Mouse (Mus musculus) kidney, adult 2 months (tissue): ENCODE results near the gene Camkv. TPM values are rescaled to one million over a fixed set of nuclear protein-coding genes. Genes with fewer than 3 reads are reported as not detected.
A peak's percentile ranks its signal among the peaks of the same experiment; 100 is the strongest.

Experiments
- DNase-seq: peaks from one replicate; pipeline ENCODE4 v3.0.0; 2021
- H3K27ac ChIP-seq: fragments of 200-500 bp; 2 replicates; pipeline ENCODE4 v1.5.1; 2012; ENCODE audit warnings: low read depth, low read length, control low read depth, inconsistent platforms; ENCODE audit not compliant: insufficient read depth
- H3K27me3 ChIP-seq: fragments of 200-500 bp; replicated peaks from 2 replicates; pipeline ENCODE4 v1.6.1; 2012; ENCODE audit warnings: mild to moderate bottlenecking, moderate library complexity, low read length, inconsistent platforms; ENCODE audit not compliant: control insufficient read depth, insufficient read depth
- H3K36me3 ChIP-seq: fragments of 200-500 bp; 2 replicates; pipeline ENCODE4 v1.6.1; 2012; ENCODE audit warnings: mild to moderate bottlenecking, moderate library complexity, low read length, inconsistent platforms; ENCODE audit not compliant: control insufficient read depth, insufficient read depth
- H3K4me1 ChIP-seq: fragments of 200-500 bp; 2 replicates; pipeline ENCODE4 v1.6.1; 2011; ENCODE audit warnings: low read length; ENCODE audit not compliant: control insufficient read depth, insufficient read depth
- H3K4me3 ChIP-seq: fragments of 200-500 bp; 2 replicates; pipeline ENCODE4 v1.5.1; 2011; ENCODE audit warnings: mild to moderate bottlenecking, low read depth, low read length, control low read depth; ENCODE audit not compliant: insufficient read depth
- CTCF ChIP-seq: fragments of 200-500 bp; conservative IDR thresholded peaks from 2 replicates; pipeline ENCODE4 v1.5.1; 2011; ENCODE audit warnings: low read depth, mild to moderate bottlenecking, control low read depth, low read length, moderate library complexity, mixed read lengths; ENCODE audit not compliant: insufficient read depth, insufficient read length
- POLR2A ChIP-seq: fragments of 200-500 bp; IDR thresholded peaks from one replicate; pipeline ENCODE4 v1.6.1; 2011; ENCODE audit warnings: low read depth, low read length, control low read depth
- WGBS: fragments of 180-500 bp; shearing (Covaris S2); methylation state at CpG from one replicate; pipeline ENCODE4 v1.1.7; 2018; 5-methylcytosine and 5-hydroxymethylcytosine counted together
- polyA plus RNA-seq: library from polyadenylated mRNA; depleted of rRNA; stranded (reverse); fragments of >200 nt; gene quantifications from 2 replicates; pipeline ENCODE4 v1.2.3, GENCODE M21; 2012; rRNA removed

Camkv gene
- not detected in 2 replicates for polyA plus RNA-seq

DNA sequence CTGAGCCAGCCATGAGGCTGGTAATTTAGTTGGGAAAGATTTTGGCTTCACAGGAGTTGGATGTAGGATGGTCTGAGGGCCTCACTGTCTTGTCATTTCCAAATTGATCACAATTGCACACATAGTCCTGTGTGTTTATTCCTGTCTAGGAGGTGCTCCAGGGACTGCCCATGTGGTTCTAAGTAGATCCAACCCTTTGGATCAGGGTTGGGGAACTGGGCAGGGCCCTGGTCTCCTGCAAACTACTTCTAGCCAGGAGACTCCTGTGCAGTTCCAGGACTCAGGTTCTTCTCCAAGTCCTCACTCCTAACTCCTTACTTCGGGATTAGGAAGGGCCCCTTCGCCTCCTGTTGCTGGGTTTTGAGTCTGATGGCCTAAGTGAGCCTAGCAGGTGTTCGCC lies at the start of gene Camkv:
Camkv (plus strand) TSS at position 301 of the 400 bp plus-strand sequence.
- no peak within 1 kb of the TSS for H3K27ac ChIP-seq
- no peaks in the 10 kb centered on the region for H3K4me1 ChIP-seq
- no peak within 1 kb of the TSS for H3K4me3 ChIP-seq
- H3K36me3 ChIP-seq, result no peaks in the 10 kb centered on the region
- WGBS, result 47% methylated on average over 2 of the region's 3 CpGs
- DNase-seq, result no peak
- TF ChIP-seq POLR2A, result no peak
- no peak for TF ChIP-seq CTCF
- peaks cover 5% of the 10 kb centered on the region; the same call in 1 of the 2 replicates for H3K27me3 ChIP-seq

DNA sequence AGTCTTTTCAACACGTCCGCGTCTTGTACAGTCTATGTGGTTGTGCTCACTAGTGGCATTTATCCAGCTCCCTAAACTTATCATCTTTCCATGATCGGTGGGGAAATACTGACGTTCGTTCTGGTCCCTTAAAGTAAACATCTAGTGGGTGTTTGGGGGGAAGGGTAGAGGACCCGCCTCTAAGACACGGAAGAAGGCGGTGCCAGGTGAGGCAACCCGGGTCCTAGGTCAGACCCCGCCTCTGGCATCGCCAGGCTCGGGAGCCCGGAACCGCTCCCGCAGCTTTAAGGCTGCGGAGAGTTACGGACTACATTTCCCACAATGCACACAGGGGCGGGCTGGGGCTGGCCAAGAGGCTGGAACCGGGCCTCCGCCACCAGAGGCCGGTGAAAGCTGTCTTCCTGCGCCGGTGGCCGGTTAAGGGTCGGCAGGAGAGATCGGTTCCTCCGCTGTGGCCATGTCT lies 47.6 kb upstream of the Camkv start, which contains the start of gene Mon1a:
Mon1a (plus strand) TSS at position 348 of the 463 bp plus-strand sequence.
- DNase-seq, result peak; percentile 97
- H3K27ac ChIP-seq, result peak within 1 kb of the TSS; percentile 49
- WGBS, result 1% methylated on average over 28 of the region's 28 CpGs
- TF ChIP-seq POLR2A (peak; percentile 19), CTCF (0 out of 2 replicates have a peak, but pooled peaks have one; percentile 0)
- no peaks in the 10 kb centered on the region for H3K36me3 ChIP-seq
- H3K27me3 ChIP-seq, result no peaks in the 10 kb centered on the region
- peak within 1 kb of the TSS; percentile 65 for H3K4me3 ChIP-seq
- peaks cover 6% of the 10 kb centered on the region; the same call in 1 of the 2 replicates for H3K4me1 ChIP-seq

DNA sequence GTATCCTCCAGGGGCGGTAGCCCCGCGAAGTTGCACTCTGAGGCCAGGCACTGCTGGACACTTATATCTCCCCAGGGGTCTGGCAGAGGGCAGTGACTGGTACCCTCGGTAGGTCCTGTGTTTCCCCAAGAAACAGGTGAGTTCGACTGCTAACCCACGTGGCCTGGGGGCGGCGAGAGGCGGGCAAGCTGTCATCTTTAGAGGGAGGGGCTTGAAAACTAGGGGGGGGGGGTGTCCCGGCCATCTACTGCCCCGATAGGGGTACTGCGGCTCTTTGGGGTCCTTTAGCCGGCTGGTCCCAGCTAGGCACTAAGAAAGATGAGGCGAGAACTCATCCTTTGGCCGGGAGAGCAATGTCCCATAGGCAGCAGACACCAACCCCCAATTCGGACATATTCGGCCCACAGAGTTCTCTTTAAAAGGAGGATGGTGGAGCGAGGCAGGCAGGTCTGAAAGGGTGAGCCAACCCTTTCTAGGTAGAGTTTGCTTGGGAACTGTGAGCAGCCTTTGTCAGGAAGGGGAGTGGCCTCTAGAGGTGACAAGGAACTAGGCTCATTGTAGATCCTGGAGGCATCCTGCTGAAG lies 47.1 kb upstream of the Camkv start:
- no peak for TF ChIP-seq CTCF
- TF ChIP-seq POLR2A, result no peak
- Histone ChIP-seq H3K4me3 (peak overlapping the region; percentile 65), H3K27me3 (no peaks in the 10 kb centered on the region), H3K4me1 (peaks cover 6% of the 10 kb centered on the region; the same call in 1 of the 2 replicates), H3K36me3 (no peaks in the 10 kb centered on the region), H3K27ac (peak overlapping the region; percentile 49)
- WGBS, result 1% methylated on average over 18 of the region's 18 CpGs
- peak; percentile 53 for DNase-seq

DNA sequence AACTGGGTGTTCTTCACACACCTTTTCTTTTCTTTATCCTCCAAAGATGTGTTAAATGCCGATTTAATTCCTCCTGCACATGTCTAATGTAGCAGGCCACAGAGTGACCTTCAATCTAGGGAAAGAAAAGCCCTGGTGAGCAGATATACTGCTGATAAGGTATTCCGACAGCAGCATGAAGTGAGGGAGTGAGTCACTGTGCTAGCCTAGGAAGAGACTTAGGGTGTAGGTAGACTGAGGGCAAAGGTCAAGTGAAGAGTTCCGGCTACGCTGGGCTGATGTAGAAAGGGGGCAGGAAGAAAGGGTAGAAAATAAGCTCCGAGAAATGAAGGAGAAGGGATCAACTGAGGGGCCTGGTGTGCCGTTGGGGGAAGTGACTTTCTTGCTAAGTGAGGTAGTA lies 45.2 kb upstream of the Camkv start:
- H3K36me3 ChIP-seq, result no peaks in the 10 kb centered on the region
- H3K4me3 ChIP-seq, result no peak overlapping the region
- H3K4me1 ChIP-seq, result peaks cover 6% of the 10 kb centered on the region; the same call in 1 of the 2 replicates
- DNase-seq, result no peak
- peak overlapping the region; percentile 53 for H3K27ac ChIP-seq
- WGBS, result 76% methylated on average over 6 of the region's 6 CpGs
- no peaks in the 10 kb centered on the region for H3K27me3 ChIP-seq
- TF ChIP-seq POLR2A (no peak), CTCF (no peak)

DNA sequence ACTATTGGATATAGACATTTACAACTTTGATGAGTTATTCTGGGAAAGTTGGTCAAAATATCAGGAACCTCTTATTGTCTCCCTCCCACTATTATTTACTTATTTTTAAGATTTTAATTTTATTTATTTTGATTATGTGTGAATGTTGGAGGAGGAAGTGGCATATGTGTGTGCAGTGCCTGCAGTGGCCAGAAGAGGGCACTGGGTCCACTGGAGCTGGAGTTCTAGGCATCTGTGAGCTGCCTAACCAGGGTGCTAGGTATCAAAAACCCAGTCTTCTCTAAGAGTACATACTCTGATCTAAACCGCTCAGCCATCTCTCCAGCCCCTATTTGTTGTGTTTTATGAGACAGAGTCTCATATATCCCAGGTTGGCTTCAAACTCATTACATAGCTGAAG lies 44.5 kb upstream of the Camkv start:
- TF ChIP-seq POLR2A (no peak), CTCF (peak; percentile 43)
- no peaks in the 10 kb centered on the region for H3K27me3 ChIP-seq
- H3K27ac ChIP-seq, result no peak overlapping the region
- H3K36me3 ChIP-seq, result no peaks in the 10 kb centered on the region
- 97% methylated on average over 1 of the region's 1 CpGs for WGBS
- no peak for DNase-seq
- H3K4me3 ChIP-seq, result no peak overlapping the region
- H3K4me1 ChIP-seq, result peaks cover 6% of the 10 kb centered on the region; the same call in 1 of the 2 replicates

DNA sequence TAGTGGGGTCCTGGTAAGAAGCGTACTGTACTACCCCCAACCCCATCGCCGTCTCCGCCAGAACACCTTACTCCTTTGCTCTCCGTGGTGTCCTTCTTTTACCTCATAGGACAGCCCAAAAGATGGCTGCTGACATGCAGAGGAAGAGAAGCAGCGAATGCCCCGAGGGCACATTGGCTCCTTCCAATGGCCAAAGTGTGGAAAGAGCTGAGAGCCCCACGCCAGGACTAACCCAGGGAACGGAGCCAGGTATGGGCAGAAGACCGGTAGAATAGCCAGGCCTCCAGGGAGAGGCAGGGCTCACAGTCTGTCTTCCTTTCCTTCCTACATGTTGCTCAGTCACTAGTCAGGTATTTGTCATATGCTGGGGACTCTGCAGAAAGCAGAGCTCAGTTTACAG lies 36.9 kb upstream of the Camkv start:
- no peaks in the 10 kb centered on the region for H3K27me3 ChIP-seq
- no peaks in the 10 kb centered on the region for H3K4me1 ChIP-seq
- H3K4me3 ChIP-seq, result no peak overlapping the region
- DNase-seq, result no peak
- no peak overlapping the region for H3K27ac ChIP-seq
- WGBS, result 92% methylated on average over 10 of the region's 10 CpGs
- no peak for TF ChIP-seq POLR2A
- TF ChIP-seq CTCF, result no peak
- 0 out of 2 replicates have a peak, but pooled peaks cover 1% of the 10 kb centered on the region for H3K36me3 ChIP-seq

DNA sequence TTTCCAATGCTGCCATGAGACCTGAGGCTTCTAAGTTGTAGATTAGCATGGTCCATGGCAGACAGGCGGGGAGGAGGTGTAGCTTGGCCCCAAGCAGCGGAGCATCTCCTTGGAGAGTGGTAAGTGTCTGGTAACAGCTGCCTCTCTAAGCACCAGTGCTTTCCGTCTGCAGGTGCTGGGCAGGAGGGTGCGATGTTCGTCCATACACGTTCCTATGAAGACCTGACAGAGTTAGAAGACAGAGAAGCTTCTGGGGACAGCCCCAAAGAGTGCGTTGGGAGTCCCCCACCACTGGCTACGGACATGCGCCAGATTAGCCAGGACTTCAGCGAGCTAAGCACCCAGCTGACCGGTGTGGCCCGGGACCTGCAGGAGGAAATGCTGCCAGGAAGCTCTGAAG lies 35.6 kb upstream of the Camkv start:
- H3K36me3 ChIP-seq, result 0 out of 2 replicates have a peak, but pooled peaks cover 1% of the 10 kb centered on the region
- TF ChIP-seq CTCF (no peak), POLR2A (no peak)
- no peaks in the 10 kb centered on the region for H3K27me3 ChIP-seq
- WGBS, result 87% methylated on average over 12 of the region's 12 CpGs
- H3K27ac ChIP-seq, result no peak overlapping the region
- H3K4me3 ChIP-seq, result no peak overlapping the region
- no peak for DNase-seq
- no peaks in the 10 kb centered on the region; the same call in 1 of the 2 replicates for H3K4me1 ChIP-seq
